Mouse (Mus musculus) CD4-positive, CD25-positive, alpha-beta regulatory T cell, adult 2 months (primary cell): ENCODE measurements around the gene Tmed10.

Source experiments
- DNase-seq: peaks from one replicate; pipeline ENCODE4 v3.0.0-alpha.2; 2012; ENCODE audit warnings: low read depth, low spot score

The Tmed10 gene

DNA sequence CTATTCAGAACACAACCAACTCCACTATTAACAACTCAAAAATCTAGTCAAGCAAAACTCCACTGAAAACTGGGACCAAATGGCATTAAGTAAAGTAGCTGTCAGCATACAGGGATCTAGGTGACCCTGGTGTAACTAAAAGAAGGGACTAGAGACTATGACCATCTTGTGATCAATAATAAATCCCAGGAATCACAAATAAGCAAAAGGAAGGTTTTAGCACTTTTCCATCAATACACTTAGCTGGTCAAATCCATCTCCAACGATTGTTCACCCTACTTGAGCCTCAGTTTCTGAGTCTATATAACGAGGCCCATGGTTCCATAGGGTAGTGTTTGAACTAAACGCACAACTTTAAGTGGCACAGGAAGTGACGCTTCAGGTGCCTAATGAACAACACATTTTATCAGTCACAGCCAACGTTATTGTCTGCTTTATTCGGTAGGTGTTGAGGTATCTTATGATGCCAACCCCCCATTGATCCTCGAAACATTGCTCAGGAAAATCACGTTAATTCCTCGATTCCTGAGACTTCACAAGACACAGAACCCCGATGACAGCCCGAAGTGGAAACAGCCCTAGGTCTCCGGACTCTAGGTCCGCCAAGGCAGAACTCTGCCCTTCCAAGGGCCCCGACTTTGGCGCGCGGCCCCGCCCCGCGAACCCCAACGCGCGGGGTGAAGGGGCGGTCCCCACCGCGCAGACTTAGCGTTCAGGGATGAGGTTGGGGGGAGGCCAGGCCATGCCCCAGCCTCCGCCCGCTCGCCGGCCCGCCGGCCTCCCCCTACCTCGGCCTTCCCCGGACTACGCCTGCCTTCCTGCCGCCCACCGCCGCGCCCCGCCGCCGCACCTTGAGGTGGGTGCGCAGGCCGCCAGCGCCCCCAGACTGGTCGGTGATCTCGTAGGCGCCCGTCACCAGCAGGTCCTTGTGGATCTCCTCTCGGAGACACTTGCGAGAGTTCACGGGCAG lies 771 bp downstream of the Tmed10 start:
- DNase-seq, result peak; percentile 83

GRCm38 (mm10) chr12:85372068-85372665 lies 2.5 kb downstream of the Tmed10 start:
- DNase-seq, result no peak

GRCm38 (mm10) chr12:85368441-85369063 lies 6.1 kb downstream of the Tmed10 start:
- DNase-seq, result no peak

DNA sequence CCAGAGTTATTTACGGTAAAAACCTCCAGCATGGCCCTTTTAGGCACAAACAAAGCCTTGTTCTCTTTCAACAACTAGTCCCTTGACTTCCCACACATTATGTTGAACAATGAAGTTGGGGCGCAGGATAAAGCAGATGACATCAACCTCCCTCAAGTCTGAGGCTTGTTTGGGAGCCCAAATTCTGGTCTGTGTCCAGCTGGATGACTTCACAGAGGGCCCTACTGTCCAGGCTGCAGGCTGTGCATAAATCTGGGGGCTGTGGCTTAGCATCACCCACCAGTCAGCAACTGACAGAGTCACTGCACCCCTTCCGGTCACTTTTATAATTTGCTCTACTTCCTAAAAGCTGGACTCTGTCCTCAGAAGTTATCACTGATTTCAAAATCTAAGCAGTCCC lies 8.4 kb downstream of the Tmed10 start:
- no peak for DNase-seq

GRCm38 (mm10) chr12:85362510-85362909 lies 12.1 kb downstream of the Tmed10 start:
- DNase-seq, result no peak

- no peak for DNase-seq
These were observed 13.1 kb downstream of the Tmed10 start for GRCm38 (mm10) chr12:85361580-85361979.

GRCm38 (mm10) chr12:85361165-85361564 lies 13.5 kb downstream of the Tmed10 start:
- no peak for DNase-seq

GRCm38 (mm10) chr12:85354061-85354460 lies 20.6 kb downstream of the Tmed10 start:
- DNase-seq, result no peak

DNA sequence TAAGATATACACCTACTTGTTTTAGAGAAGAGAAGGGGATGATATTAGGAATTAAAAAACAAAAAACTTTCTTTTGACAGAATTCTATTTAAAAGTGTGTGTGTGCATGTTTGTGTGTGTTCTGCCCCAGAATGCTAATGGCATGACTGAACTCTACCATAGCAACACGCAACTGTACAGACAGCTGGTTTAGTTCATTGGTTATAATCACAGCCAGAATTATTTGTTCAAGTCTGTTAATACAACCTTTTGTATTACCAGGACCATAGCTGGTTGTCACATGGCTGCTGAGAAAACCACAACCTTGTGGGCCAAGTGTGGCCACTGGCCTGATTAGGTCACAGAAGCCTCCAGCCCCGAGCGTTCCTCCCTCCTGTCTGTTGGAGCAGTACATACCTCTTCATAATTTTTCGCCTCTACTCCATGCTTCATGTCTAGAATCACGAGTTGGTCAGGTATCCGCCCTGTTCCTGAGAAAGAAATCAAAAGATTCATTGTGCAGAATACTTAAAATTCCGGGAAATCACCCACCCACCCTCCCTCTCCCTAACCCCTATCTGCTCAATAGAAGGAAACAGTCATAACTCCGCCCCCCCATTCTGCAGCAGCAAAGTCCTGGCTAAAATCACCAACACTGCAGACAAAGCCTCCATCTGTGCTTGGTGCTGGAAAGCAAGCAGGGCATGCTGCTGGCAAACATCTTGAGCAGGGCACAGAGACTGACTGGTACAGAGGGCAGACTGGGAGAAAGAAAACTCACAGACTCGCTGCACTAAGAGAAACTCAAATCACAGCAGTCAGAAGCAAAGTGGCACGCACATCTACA lies 24.0 kb downstream of the Tmed10 start:
- DNase-seq, result no peak

GRCm38 (mm10) chr12:85348338-85348737 lies 26.3 kb downstream of the Tmed10 start:
- DNase-seq, result no peak

- no peak for DNase-seq
These were observed 27.5 kb downstream of the Tmed10 start for GRCm38 (mm10) chr12:85347196-85347595.

GRCm38 (mm10) chr12:85346374-85346773 lies 28.3 kb downstream of the Tmed10 start:
- peak; percentile 83 for DNase-seq

GRCm38 (mm10) chr12:85345559-85345958 lies 29.1 kb downstream of the Tmed10 start:
- DNase-seq, result no peak

GRCm38 (mm10) chr12:85344252-85344651 lies 30.4 kb downstream of the Tmed10 start:
- no peak for DNase-seq

DNA sequence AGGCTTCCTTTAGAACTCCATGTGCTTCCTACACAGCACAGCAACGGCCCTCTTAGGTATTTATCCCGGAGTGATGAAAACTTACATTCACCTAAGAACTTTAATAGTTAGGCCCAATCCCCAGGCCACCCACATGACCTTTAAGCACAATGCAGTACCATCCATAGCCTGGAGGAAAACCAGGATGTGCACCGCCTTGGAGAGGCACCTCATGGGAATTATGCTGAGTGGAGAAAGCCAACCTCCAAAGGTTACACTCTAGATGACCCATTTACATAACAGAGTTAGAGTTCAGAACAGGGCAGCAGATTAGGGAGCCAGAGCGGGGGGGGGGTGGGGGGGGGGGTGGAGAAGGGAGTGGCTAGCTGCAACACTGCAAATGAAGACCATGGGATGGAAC lies 32.3 kb downstream of the Tmed10 start:
- no peak for DNase-seq

DNA sequence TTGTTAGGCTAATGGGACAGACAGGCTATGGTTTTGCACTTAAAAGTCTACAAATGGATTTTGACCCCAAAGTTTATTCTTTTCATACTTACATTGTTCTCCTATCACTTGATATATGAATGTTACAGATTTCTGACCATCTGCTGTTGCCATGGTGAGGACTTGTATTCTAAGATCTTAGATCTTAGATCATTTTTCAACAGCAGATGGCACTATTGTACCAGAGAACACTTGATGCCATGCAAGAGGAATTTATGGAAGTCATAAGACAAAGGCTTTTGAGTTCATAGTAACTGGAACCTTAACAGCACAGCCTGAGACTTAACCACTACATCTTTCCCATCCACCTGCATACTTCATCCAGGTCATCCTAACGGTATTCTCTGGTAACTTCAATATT lies 33.5 kb downstream of the Tmed10 start:
- DNase-seq, result peak; percentile 85

- DNase-seq, result peak; percentile 43
These were observed 34.7 kb downstream of the Tmed10 start for GRCm38 (mm10) chr12:85339947-85340346.

- peak; percentile 96 for DNase-seq
These were observed 35.4 kb downstream of the Tmed10 start, which contains the start of gene Nek9 for GRCm38 (mm10) chr12:85339243-85339729. Nek9 (minus strand) TSS chr12:85339362.

GRCm38 (mm10) chr12:85338815-85339214 lies 35.8 kb downstream of the Tmed10 start:
- no peak for DNase-seq

- no peak for DNase-seq
These were observed 36.9 kb downstream of the Tmed10 start for GRCm38 (mm10) chr12:85337567-85338311.

DNA sequence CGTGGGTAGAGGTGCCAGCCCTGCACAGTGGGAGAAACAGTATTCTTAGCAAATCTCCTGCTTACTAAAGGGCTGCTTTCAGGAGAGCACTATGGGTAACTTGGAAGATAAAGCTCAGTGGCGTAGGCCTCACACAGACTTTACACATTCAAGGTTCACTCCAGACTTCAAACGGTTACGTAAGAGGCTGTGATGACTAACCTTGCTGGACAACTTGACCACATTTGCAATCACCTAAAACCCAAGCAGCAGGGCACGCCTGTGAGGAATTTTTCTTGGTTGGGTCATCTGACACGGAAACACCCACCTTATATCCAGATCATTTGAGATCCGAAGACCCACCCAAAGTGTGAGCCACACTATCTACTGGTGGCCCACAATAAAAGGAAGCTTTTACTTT lies 44.5 kb downstream of the Tmed10 start:
- no peak for DNase-seq
